Mouse (Mus musculus): ENCODE measurements at regions not wholly inside any gene's neighbourhood (a gene's known extent, or its start where the extent isn't known, plus 50 kb on each side); places are given as distances from the start of the nearest gene placed in this dataset.

- Histone ChIP-seq H3K4me3 (ENCODE audit: control insufficient read depth, insufficient read depth, low read length) (no peak overlapping the region), H3K27me3 (ENCODE audit: control insufficient read depth, insufficient read depth, low read length) (no peaks in the 10 kb centered on the region), H3K4me1 (replicated peaks; ENCODE audit: control insufficient read depth, insufficient read depth, low read length) (peaks cover 13% of the 10 kb centered on the region), H3K27ac (ENCODE audit: control insufficient read depth, insufficient read depth, low read length) (no peak overlapping the region), H3K36me3 (ENCODE audit: control insufficient read depth, insufficient read depth, low read length) (no peaks in the 10 kb centered on the region)
- TF ChIP-seq POLR2A (IDR thresholded peaks at IDR 0.05; ENCODE audit: control insufficient read depth, extremely low read depth, insufficient read depth, low read length, poor library complexity) (no peak), CTCF (IDR thresholded peaks at IDR 0.05; ENCODE audit: borderline replicate concordance, control insufficient read depth, extremely low read depth, insufficient read depth, low read length, poor library complexity) (no peak)
- 85% methylated on average over 2 of the region's 2 CpGs for WGBS
- DNase-seq, result no peak
Measured at GRCm38 (mm10) chr1:191458292-191458691, 55.2 kb upstream of the Ppp2r5a start.

GRCm38 (mm10) chr1:191457103-191457502, 54.0 kb upstream of the Ppp2r5a start:
- Histone ChIP-seq H3K36me3 (ENCODE audit: control insufficient read depth, insufficient read depth, low read length) (no peaks in the 10 kb centered on the region), H3K4me3 (ENCODE audit: control insufficient read depth, insufficient read depth, low read length) (no peak overlapping the region), H3K27ac (ENCODE audit: control insufficient read depth, insufficient read depth, low read length) (no peak overlapping the region), H3K4me1 (replicated peaks; ENCODE audit: control insufficient read depth, insufficient read depth, low read length) (peaks cover 8% of the 10 kb centered on the region), H3K27me3 (ENCODE audit: control insufficient read depth, insufficient read depth, low read length) (no peaks in the 10 kb centered on the region)
- DNase-seq, result no peak
- 86% methylated on average over 4 of the region's 4 CpGs for WGBS
- TF ChIP-seq POLR2A (IDR thresholded peaks at IDR 0.05; ENCODE audit: control insufficient read depth, extremely low read depth, insufficient read depth, low read length, poor library complexity) (no peak), CTCF (IDR thresholded peaks at IDR 0.05; ENCODE audit: borderline replicate concordance, control insufficient read depth, extremely low read depth, insufficient read depth, low read length, poor library complexity) (no peak)

- H3K4me3 ChIP-seq (ENCODE audit: control insufficient read depth, insufficient read depth, low read length), result no peak overlapping the region
- no peaks in the 10 kb centered on the region for H3K36me3 ChIP-seq (ENCODE audit: control insufficient read depth, insufficient read depth, low read length)
- peaks cover 10% of the 10 kb centered on the region for H3K4me1 ChIP-seq (replicated peaks; ENCODE audit: control insufficient read depth, insufficient read depth, low read length)
- no peaks in the 10 kb centered on the region for H3K27me3 ChIP-seq (ENCODE audit: control insufficient read depth, insufficient read depth, low read length)
- 94% methylated on average over 3 of the region's 3 CpGs for WGBS
- TF ChIP-seq CTCF (IDR thresholded peaks at IDR 0.05; ENCODE audit: borderline replicate concordance, control insufficient read depth, extremely low read depth, insufficient read depth, low read length, poor library complexity) (no peak), POLR2A (IDR thresholded peaks at IDR 0.05; ENCODE audit: control insufficient read depth, extremely low read depth, insufficient read depth, low read length, poor library complexity) (no peak)
- H3K27ac ChIP-seq (ENCODE audit: control insufficient read depth, insufficient read depth, low read length), result no peak overlapping the region
- no peak for DNase-seq
Measured at GRCm38 (mm10) chr1:191454604-191455003, 51.5 kb upstream of the Ppp2r5a start.

GRCm38 (mm10) chr1:191453589-191453988, 50.5 kb upstream of the Ppp2r5a start:
- Histone ChIP-seq H3K27me3 (ENCODE audit: control insufficient read depth, insufficient read depth, low read length) (no peaks in the 10 kb centered on the region), H3K4me1 (replicated peaks; ENCODE audit: control insufficient read depth, insufficient read depth, low read length) (peaks cover 9% of the 10 kb centered on the region), H3K27ac (ENCODE audit: control insufficient read depth, insufficient read depth, low read length) (no peak overlapping the region), H3K4me3 (ENCODE audit: control insufficient read depth, insufficient read depth, low read length) (no peak overlapping the region), H3K36me3 (ENCODE audit: control insufficient read depth, insufficient read depth, low read length) (no peaks in the 10 kb centered on the region)
- WGBS, result 84% methylated on average over 3 of the region's 3 CpGs
- TF ChIP-seq CTCF (IDR thresholded peaks at IDR 0.05; ENCODE audit: borderline replicate concordance, control insufficient read depth, extremely low read depth, insufficient read depth, low read length, poor library complexity), result no peak
- TF ChIP-seq POLR2A (IDR thresholded peaks at IDR 0.05; ENCODE audit: control insufficient read depth, extremely low read depth, insufficient read depth, low read length, poor library complexity), result no peak
- no peak for DNase-seq
